Mouse (Mus musculus): ENCODE data around the gene Gpr18.

Gene Gpr18

GRCm38 (mm10) chr14:121922731-121923130 is 7.2 kb upstream of the Gpr18 start:
- DNase-seq (ENCODE audit: low spot score) = no peak

- no peak for DNase-seq (ENCODE audit: low spot score)
These were observed 6.4 kb upstream of the Gpr18 start for GRCm38 (mm10) chr14:121922016-121922415.

DNA sequence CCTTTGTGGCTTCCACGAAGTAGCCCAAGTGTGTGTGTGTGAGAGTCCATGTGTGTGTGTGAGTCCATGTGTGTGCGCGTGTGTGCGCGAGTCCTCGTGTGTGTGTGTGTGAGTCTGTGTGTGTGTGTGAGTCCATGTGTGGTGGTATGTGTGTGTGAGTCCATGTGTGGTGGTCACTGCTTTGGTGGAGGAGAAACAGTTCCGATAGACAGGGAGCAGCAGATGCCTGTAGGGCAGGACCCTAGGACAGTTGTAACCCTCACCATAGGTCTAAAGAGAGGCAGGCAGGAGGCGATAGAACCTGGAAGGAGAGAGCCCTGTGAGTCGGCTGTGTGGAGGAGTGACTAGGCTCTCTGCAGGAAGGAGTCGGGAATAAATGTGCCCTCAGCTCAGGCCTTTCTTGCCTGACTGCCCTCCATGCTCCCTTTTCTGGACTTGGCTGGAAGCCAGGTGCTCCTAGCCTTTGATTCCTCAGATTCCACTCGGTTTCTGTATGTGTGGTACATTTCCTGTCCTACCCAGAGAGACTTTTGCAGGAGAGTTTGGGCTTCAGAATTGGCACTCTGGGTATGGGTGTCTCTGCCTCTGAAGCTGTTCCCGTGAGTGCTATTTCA is 5.0 kb upstream of the Gpr18 start:
- no peak for DNase-seq (ENCODE audit: low spot score)

DNA sequence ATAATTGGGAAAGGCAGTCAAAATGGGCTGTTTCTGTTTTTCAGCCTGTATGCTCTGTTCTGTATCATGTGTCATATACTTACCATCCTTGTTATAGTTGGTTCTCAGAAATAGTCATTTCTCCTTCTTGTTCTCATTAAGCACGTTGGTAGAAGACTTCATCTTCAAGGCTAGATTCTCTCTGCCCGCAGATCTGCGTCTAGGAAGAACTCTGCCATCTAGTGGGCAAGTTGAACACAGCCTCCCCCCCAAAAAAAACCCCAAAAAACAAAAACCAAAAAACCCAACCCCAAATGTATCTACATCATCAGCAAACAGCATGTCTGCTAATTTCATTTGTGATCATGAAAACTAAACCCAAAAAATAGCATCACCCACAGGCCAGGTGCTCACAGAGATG is 4.2 kb upstream of the Gpr18 start:
- DNase-seq (ENCODE audit: low spot score) = no peak

DNA sequence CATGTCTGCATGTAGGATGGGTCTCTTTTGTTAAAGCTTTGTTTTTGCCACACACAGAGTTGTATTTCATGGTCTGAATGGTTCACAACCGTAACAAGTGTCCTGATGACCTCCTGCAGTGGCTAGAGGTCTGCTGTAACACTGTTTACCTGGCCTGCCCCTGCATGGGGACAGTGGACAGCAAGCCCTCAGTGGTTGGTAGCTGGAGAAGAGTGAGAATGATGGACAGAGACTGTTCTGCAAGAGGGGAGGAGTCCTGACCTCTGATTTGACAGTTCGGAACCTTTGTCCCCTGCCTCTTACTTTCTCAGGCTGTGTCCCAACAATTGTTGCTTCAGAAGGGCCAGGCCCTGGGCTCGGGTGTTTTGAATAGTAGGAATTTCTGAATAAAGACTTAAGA is 2.7 kb upstream of the Gpr18 start:
- DNase-seq (ENCODE audit: low spot score) = no peak

DNA sequence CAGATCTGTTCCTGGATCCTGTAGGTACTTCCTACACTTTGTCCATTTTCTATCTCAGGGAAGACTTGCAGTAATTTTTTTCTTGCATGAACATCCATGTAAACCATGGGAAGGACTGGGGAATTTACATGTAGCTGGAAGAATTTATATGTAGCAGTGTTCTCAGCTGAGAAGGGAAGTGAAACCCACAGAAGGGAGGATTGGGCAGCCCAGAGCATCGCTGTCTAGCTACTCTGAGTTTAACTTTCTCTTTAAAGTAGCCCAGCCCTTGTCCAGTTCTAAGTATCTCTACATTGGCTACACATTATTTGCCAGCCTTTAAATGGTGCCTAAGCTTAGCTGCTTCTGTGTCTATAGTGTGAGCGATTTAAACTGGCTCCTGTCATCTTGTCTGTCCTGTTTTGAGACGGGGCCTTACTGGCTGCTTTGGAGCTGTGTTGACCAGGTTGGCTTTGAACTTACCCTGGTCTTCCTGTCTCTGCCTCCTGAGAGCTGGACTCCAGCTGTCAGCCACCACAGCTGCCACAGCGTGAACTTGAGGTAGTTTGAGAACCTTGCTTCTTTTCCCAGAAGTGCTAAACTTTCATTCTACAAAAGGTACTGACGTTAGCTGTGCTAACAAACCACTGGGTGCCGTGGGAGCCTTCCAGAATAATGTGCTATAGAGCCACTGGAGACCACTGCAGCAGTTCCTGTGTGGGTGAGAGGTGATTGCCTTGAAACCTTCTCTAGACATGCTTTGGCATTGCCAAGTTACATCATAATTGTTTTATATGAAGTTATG is 922 bp upstream of the Gpr18 start:
- DNase-seq (ENCODE audit: low spot score) = no peak

- no peak for DNase-seq (ENCODE audit: low spot score)
These were observed 438 bp downstream of the Gpr18 start for GRCm38 (mm10) chr14:121915143-121915542.

GRCm38 (mm10) chr14:121912501-121912900 is 3.1 kb downstream of the Gpr18 start:
- no peak for DNase-seq (ENCODE audit: low spot score)

DNA sequence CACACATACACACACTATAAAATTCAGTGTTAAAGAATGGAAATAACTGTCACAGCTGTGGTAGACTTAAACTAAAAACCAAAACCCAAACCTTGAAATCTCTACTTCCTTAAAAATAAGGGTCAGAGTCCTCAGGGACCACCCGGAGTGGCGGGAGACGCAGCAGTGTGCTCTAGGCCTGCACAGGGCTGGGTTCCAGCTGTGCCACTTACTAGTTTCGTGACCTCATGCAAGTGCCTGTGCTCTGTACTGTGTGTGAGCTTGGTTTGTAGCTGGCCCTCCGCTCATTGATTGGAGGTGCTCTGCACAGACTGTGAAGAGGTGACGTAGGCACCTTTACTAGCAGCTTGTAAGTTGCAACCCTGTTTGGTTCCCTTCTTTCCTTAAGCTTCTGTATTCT is 5.7 kb downstream of the Gpr18 start:
- no peak for DNase-seq (ENCODE audit: low spot score)

DNA sequence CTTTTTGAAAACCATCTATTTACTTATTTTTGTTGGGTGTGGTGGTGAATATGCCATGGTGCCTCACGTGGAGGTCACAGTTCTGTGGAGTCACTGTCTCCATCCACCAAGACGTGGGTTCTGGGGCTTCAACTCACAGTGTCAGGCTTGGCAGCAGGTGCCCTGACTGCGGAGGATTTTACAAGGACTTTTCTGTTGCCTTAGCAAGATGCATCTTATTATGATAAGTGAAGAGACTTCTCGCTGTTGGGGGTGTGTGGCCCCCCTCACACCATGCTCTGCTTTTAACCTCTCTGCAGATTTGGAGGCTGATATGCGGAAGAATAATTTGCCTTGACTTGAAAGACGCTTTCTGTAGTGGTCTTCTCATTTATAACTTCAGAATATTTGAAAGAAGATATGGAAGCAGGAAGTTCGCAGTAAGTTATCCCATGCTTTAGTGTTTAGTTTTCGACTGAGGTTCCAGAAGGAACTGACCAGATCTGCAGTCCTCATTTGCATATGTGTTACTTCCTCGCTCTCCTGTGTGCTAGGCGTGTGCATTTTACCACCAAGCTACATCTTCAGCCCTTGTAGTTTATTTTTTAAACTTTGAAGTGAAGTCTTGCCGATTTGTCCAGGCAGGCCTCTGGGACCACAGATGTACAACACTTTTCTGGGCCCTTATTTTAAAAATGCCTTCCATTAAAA is 8.4 kb downstream of the Gpr18 start:
- DNase-seq (ENCODE audit: low spot score) = no peak

DNA sequence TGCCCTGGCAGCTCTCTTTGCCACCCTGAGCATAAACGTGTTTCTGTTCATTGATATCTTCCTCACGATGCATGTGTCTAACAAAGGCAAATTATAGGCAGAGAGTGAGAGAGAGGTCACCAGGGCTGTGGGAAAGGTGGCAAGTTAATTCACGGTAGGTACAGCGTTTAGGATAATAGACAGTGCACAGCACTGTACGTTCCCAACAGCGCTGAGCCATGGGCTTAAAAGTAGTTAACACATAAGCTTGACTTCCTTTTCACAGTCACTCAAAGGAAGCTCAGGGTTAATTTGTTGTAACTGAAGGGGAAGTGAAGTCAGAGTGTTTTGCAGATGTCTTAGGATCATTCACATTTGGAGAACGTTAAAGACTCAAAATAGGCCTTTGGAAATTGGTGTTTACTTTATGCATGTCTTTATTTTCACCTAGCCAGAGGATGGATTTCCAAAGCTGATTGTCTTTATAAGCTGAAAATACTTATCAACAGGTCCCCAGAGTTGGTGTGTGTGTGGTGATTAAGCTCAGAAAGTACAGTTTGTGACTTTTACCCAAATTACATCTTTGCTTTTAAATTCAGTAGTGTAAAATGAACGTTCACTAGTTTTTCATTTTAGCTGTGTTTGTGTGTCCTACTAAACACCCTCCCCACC is 9.1 kb downstream of the Gpr18 start:
- no peak for DNase-seq (ENCODE audit: low spot score)

GRCm38 (mm10) chr14:121904754-121905153 is 10.8 kb downstream of the Gpr18 start:
- DNase-seq (ENCODE audit: low spot score) = no peak

GRCm38 (mm10) chr14:121903381-121903876 is 12.2 kb downstream of the Gpr18 start:
- DNase-seq (ENCODE audit: low spot score) = no peak

DNA sequence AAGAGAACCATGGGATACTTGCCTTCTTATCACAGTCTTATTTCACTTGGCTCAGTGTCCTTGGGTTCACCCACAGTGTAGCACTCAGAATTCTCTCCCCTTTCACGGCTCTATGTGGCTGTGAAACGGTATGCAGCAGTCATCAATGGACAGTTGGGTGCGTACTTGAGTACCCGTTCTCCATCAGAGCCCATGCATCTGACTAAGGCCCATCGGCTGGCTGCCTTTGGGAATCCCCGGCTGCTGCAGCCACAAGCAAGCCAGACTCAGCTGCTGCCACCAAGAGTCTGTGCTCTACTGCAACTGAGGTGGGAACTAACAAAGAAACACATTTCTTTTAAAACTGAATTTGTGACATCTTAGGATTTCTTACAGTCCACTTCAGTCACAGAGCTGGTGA is 14.1 kb downstream of the Gpr18 start:
- no peak for DNase-seq (ENCODE audit: low spot score)

DNA sequence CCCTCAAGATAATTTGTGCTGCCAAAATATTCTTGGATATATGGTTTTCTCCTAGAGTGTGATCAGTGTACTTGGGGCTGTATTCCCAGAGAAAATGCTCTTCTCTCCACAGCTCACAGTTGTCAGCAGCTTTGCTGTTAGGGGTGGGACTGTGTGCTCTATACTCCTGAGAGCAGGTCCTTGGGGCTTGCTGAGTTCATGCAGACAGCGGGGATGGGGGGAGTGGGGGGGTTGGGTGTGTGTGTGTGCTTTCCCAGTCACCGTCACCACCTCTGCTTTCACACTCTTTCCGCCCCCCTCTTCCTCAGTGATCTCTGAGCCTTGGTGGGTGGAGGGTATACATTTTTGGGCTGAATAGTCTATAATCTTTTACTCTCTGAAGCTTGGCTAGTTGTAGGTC is 16.5 kb downstream of the Gpr18 start:
- DNase-seq (ENCODE audit: low spot score) = no peak

DNA sequence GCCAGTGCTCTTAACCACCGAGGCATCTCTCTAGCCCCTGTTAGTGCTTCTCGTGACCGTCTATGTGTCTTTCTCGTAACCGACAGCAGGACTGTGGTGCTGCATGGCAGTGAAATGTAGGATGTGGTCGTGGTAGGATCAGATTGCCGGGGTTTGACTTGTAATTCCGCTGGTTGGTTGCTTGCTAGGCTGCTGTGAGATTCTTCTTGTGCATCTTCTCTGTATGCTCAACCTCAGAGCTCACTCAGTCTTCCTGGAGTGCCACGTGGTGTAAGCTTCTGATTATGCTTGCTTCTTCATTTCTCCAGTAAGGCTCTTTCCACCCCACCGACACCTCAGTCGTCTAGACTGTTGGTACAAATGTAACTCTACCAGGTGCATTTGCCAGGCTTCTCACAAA is 17.1 kb downstream of the Gpr18 start:
- no peak for DNase-seq (ENCODE audit: low spot score)

- no peak for DNase-seq (ENCODE audit: low spot score)
These were observed 17.8 kb downstream of the Gpr18 start for GRCm38 (mm10) chr14:121897773-121898172.

- no peak for DNase-seq (ENCODE audit: low spot score)
These were observed 19.2 kb downstream of the Gpr18 start for GRCm38 (mm10) chr14:121896126-121897090.

DNA sequence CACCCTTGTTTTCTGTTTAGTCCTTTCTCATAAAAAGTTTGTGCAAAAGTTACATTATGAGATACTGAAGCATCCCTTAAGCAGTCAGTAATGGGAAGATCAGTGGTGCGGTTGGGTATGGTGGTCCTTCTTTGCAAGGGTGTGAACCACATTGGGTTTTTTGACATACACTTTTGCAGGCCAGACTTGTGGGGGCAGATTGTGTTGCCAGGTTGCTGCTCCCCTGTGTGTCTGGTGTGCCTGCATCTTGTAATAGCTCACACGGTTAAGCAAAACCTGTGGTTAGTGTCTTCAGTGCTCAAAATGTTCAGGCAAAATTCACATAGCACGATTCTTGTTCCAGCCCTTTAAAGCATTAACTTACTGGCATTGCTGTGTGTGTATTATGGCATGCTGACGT is 20.3 kb downstream of the Gpr18 start:
- DNase-seq (ENCODE audit: low spot score) = no peak

- no peak for DNase-seq (ENCODE audit: low spot score)
These were observed 21.0 kb downstream of the Gpr18 start for GRCm38 (mm10) chr14:121894511-121895135.

- no peak for DNase-seq (ENCODE audit: low spot score)
These were observed 21.8 kb downstream of the Gpr18 start for GRCm38 (mm10) chr14:121893747-121894146.
